Mouse (Mus musculus) heart, embryonic 12.5 days (tissue): ENCODE measurements at regions not wholly inside any gene's neighbourhood (a gene's known extent, or its start where the extent isn't known, plus 50 kb on each side); places are given as distances from the start of the nearest gene placed in this dataset.

Source experiments
- ATAC-seq: fragments of 200-750 bp; cut with Nextera tagmentation; 2 replicates; pipeline ENCODE4 v1.8.0; 2017; ENCODE audit warnings: moderate TSS enrichment, moderate library complexity; ENCODE audit not compliant: insufficient number of reproducible peaks, low FRiP score
- H3K27ac ChIP-seq: fragments of 300-500 bp; sonication (generic); 2 replicates; pipeline ENCODE4 v1.5.1; 2016; ENCODE audit warnings: mild to moderate bottlenecking, moderate library complexity; ENCODE audit not compliant: poor library complexity, severe bottlenecking
- H3K27me3 ChIP-seq: fragments of 300-500 bp; sonication (generic); replicated peaks from 2 replicates; pipeline ENCODE4 v1.6.1; 2016; ENCODE audit warnings: mild to moderate bottlenecking, moderate library complexity
- H3K36me3 ChIP-seq: fragments of 300-500 bp; sonication (generic); 2 replicates; pipeline ENCODE4 v1.6.1; 2016; ENCODE audit warnings: mild to moderate bottlenecking, moderate library complexity
- H3K4me1 ChIP-seq: fragments of 300-500 bp; sonication (generic); replicated peaks from 2 replicates; pipeline ENCODE4 v1.6.1; 2016; ENCODE audit warnings: mild to moderate bottlenecking
- H3K4me2 ChIP-seq: fragments of 300-500 bp; sonication (generic); 2 replicates; pipeline ENCODE4 v1.6.1; 2016; ENCODE audit warnings: mild to moderate bottlenecking, moderate library complexity
- H3K4me3 ChIP-seq: fragments of 300-500 bp; sonication (generic); 2 replicates; pipeline ENCODE4 v1.5.1; 2016; ENCODE audit warnings: mild to moderate bottlenecking
- H3K9ac ChIP-seq: fragments of 300-500 bp; sonication (generic); 2 replicates; pipeline ENCODE4 v1.6.1; 2016; ENCODE audit warnings: mild to moderate bottlenecking, moderate library complexity
- H3K9me3 ChIP-seq: fragments of 300-500 bp; sonication (generic); replicated peaks from 2 replicates; pipeline ENCODE4 v1.6.1; 2016; ENCODE audit warnings: mild to moderate bottlenecking, moderate library complexity
- WGBS: fragments of 180-500 bp; shearing (Covaris S2); methylation state at CpG from one replicate; pipeline ENCODE4 v1.1.7; 2016; 5-methylcytosine and 5-hydroxymethylcytosine counted together

- no peak overlapping the region for H3K9ac ChIP-seq
- WGBS: 67% methylated on average over 5 of the region's 5 CpGs
- ATAC-seq: no peak
- H3K4me1 ChIP-seq: peaks cover 6% of the 10 kb centered on the region; the same call in 1 of the 2 replicates
- H3K4me2 ChIP-seq: no peak overlapping the region
- H3K4me3 ChIP-seq: no peak overlapping the region
- H3K36me3 ChIP-seq: no peaks in the 10 kb centered on the region
- H3K27me3 ChIP-seq: no peaks in the 10 kb centered on the region
- H3K27ac ChIP-seq: no peak overlapping the region
- H3K9me3 ChIP-seq: no peaks in the 10 kb centered on the region
These were observed 2891.6 kb upstream of the Gm7489 start for GRCm38 (mm10) chr15:50993121-50993520.

DNA sequence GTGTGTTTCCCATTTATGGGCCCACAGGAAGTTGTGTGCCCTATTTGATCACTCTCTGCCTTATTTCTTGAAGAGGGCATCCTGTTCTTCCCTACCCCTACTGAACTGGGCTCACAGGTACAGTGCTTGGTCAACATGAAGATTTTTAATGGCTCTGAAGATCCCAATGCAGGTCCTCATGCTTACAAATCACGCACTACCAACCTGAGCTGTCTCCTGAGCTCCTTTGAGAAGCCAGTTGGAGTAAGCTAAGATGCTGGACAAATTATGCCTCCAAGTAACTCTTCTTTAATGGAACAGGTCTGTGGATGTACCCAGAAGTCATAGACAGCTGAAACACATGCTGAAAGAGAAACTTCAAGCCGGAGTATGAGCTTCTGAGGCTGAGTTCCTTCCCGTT is 2889.0 kb upstream of the Gm7489 start:
- H3K9ac ChIP-seq: no peak overlapping the region
- H3K9me3 ChIP-seq: no peaks in the 10 kb centered on the region
- no peak overlapping the region for H3K4me2 ChIP-seq
- H3K27ac ChIP-seq: no peak overlapping the region
- no peaks in the 10 kb centered on the region for H3K27me3 ChIP-seq
- H3K4me1 ChIP-seq: peaks cover 6% of the 10 kb centered on the region; the same call in 1 of the 2 replicates
- no peaks in the 10 kb centered on the region for H3K36me3 ChIP-seq
- 71% methylated on average over 3 of the region's 3 CpGs for WGBS
- H3K4me3 ChIP-seq: no peak overlapping the region
- no peak for ATAC-seq

GRCm38 (mm10) chr15:50996296-50996695 is 2888.4 kb upstream of the Gm7489 start:
- 86% methylated on average over 4 of the region's 4 CpGs for WGBS
- Histone ChIP-seq H3K9me3 (no peaks in the 10 kb centered on the region), H3K4me3 (no peak overlapping the region), H3K4me2 (no peak overlapping the region), H3K9ac (no peak overlapping the region), H3K27me3 (no peaks in the 10 kb centered on the region), H3K27ac (no peak overlapping the region), H3K4me1 (peaks cover 6% of the 10 kb centered on the region; the same call in 1 of the 2 replicates), H3K36me3 (no peaks in the 10 kb centered on the region)
- ATAC-seq: no peak

GRCm38 (mm10) chr15:50997209-50997763 is 2887.4 kb upstream of the Gm7489 start:
- Histone ChIP-seq H3K9me3 (no peaks in the 10 kb centered on the region), H3K27me3 (no peaks in the 10 kb centered on the region), H3K4me2 (peak overlapping the region; percentile 4; the same call in 1 of the 2 replicates), H3K4me1 (peaks cover 3% of the 10 kb centered on the region; the same call in 1 of the 2 replicates), H3K27ac (no peak overlapping the region), H3K9ac (no peak overlapping the region), H3K4me3 (no peak overlapping the region), H3K36me3 (no peaks in the 10 kb centered on the region)
- 55% methylated on average over 11 of the region's 11 CpGs for WGBS
- no peak for ATAC-seq

GRCm38 (mm10) chr15:51038968-51039367 is 2845.7 kb upstream of the Gm7489 start:
- H3K36me3 ChIP-seq: no peaks in the 10 kb centered on the region
- ATAC-seq: no peak
- H3K27me3 ChIP-seq: no peaks in the 10 kb centered on the region
- H3K27ac ChIP-seq: no peak overlapping the region
- WGBS: 13% methylated on average over 1 of the region's 1 CpGs
- no peaks in the 10 kb centered on the region for H3K9me3 ChIP-seq
- no peak overlapping the region for H3K9ac ChIP-seq
- no peaks in the 10 kb centered on the region for H3K4me1 ChIP-seq
- H3K4me3 ChIP-seq: no peak overlapping the region
- no peak overlapping the region for H3K4me2 ChIP-seq

DNA sequence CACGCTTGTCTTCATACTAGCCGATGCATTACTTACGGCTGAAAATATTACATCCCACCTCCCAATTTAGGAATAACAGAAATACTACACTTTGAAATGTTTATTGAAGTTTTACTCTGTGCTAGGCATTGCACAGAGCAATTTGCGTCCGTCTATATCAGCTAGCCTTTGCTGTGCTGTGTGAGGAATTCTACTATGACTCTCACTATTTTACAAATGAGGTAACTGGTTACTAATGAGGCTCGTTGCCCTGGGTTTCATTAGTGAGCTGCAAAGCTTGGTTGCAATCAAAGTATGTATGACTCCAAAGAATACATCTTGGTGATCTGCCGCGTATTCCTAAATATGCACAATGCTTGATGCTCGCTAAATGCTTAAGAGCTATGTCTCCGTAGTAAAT is 2814.2 kb upstream of the Gm7489 start:
- Histone ChIP-seq H3K27ac (no peak overlapping the region), H3K9me3 (no peaks in the 10 kb centered on the region), H3K4me1 (no peaks in the 10 kb centered on the region), H3K4me3 (no peak overlapping the region), H3K27me3 (no peaks in the 10 kb centered on the region), H3K9ac (no peak overlapping the region), H3K36me3 (no peaks in the 10 kb centered on the region), H3K4me2 (no peak overlapping the region)
- 87% methylated on average over 10 of the region's 10 CpGs for WGBS
- ATAC-seq: no peak

GRCm38 (mm10) chr15:51071132-51071656 is 2813.5 kb upstream of the Gm7489 start:
- Histone ChIP-seq H3K4me1 (no peaks in the 10 kb centered on the region), H3K27ac (no peak overlapping the region), H3K36me3 (no peaks in the 10 kb centered on the region), H3K4me3 (no peak overlapping the region), H3K9ac (no peak overlapping the region), H3K9me3 (no peaks in the 10 kb centered on the region), H3K27me3 (no peaks in the 10 kb centered on the region), H3K4me2 (no peak overlapping the region)
- 73% methylated on average over 10 of the region's 10 CpGs for WGBS
- no peak for ATAC-seq

DNA sequence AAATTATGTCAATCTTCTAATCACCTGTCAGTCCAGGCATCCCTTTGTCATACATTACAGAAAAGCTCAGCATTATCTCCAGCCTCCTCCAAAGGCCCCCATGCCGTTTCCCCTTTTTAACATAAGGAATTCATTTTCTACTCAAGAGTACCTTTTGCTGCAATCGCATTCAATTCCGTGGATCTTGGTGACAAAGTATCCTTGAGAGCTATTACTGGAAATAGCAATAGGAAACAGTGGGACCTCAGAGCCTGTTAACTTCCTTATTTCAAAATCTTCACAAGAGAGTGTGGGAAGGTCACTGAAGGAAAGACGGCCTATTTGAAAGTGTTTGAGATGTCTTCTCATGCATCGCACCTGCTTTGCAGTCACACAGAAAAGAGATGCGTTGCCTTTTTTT is 2811.0 kb upstream of the Gm7489 start:
- WGBS: 76% methylated on average over 6 of the region's 6 CpGs
- Histone ChIP-seq H3K9me3 (no peaks in the 10 kb centered on the region), H3K36me3 (no peaks in the 10 kb centered on the region), H3K4me2 (no peak overlapping the region), H3K4me1 (no peaks in the 10 kb centered on the region), H3K4me3 (no peak overlapping the region), H3K27ac (no peak overlapping the region), H3K9ac (no peak overlapping the region), H3K27me3 (no peaks in the 10 kb centered on the region)
- no peak for ATAC-seq

DNA sequence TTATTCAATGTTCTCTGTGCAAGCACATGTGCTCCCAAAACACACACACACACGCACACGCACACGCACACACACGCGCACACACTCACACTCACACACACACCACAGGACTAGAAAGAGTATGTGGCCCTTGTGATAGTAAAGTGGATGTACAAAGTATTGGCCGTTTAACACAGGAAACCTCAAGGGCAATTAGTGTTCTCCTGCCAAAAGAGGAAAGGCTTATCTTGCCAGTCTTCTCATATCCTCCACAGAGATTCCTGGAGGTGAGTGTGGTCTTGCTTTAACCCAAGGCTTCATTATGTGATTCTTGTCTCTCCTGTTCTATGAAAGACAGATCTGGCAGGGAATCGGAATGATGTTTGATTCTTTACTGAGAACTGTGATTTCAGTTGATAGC is 2810.5 kb upstream of the Gm7489 start:
- Histone ChIP-seq H3K27ac (no peak overlapping the region), H3K27me3 (no peaks in the 10 kb centered on the region), H3K36me3 (no peaks in the 10 kb centered on the region), H3K4me3 (no peak overlapping the region), H3K4me2 (no peak overlapping the region), H3K9ac (no peak overlapping the region), H3K4me1 (no peaks in the 10 kb centered on the region), H3K9me3 (no peaks in the 10 kb centered on the region)
- 83% methylated on average over 7 of the region's 7 CpGs for WGBS
- no peak for ATAC-seq

GRCm38 (mm10) chr15:51083677-51084322 is 2800.9 kb upstream of the Gm7489 start:
- Histone ChIP-seq H3K4me1 (peaks cover 5% of the 10 kb centered on the region; the same call in 1 of the 2 replicates), H3K27ac (no peak overlapping the region), H3K36me3 (no peaks in the 10 kb centered on the region), H3K27me3 (no peaks in the 10 kb centered on the region), H3K4me3 (no peak overlapping the region), H3K9me3 (no peaks in the 10 kb centered on the region), H3K4me2 (peak overlapping the region; percentile 55), H3K9ac (no peak overlapping the region)
- no peak for ATAC-seq
- WGBS: 55% methylated on average over 12 of the region's 12 CpGs

DNA sequence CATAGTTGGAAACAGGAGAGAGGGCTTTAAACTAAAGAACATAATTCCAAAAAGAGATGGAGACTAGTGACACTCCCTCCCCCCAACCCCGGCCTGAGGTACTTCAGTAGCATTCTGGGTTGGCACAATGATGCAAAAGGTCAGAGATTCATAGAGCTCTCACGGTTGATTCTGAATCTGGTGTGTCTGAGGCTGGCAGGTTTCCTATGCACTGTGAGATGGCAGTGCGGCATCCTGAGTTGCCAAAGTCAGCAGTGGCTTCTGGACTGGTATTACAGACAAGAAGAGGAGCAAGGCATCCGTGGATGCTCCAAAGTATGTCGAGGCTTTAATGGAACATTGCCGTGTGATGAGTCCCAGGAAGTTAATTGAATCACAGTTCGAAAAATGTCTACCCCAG is 2791.8 kb upstream of the Gm7489 start:
- H3K9me3 ChIP-seq: no peaks in the 10 kb centered on the region
- no peak overlapping the region for H3K4me3 ChIP-seq
- 71% methylated on average over 7 of the region's 7 CpGs for WGBS

More for the DNA sequence above, 2791.8 kb upstream of the Gm7489 start:
- Histone ChIP-seq H3K27ac (no peak overlapping the region), H3K36me3 (no peaks in the 10 kb centered on the region), H3K4me2 (no peak overlapping the region), H3K9ac (no peak overlapping the region), H3K4me1 (peaks cover 5% of the 10 kb centered on the region; the same call in 1 of the 2 replicates), H3K27me3 (no peaks in the 10 kb centered on the region)
- ATAC-seq: no peak
